Mouse (Mus musculus) heart, embryonic 11.5 days (tissue): ENCODE results near the gene Mroh8. TPM values are rescaled to one million over a fixed set of nuclear protein-coding genes. Genes with fewer than 3 reads are reported as not detected.
"Not testable (repeated sequence)": the region's sequence is repeated elsewhere in the genome, so short reads cannot be mapped to it uniquely, and the experiment has no call there.

Experiments used
- ATAC-seq: fragments of 200-750 bp; cut with Nextera tagmentation; replicated peaks from 2 replicates; pipeline ENCODE4 v1.8.0; 2017; ENCODE audit warnings: moderate library complexity; ENCODE audit not compliant: insufficient number of reproducible peaks, low FRiP score, low TSS enrichment
- H3K27ac ChIP-seq: fragments of 300-500 bp; sonication (generic); 2 replicates; pipeline ENCODE4 v1.5.1; 2014; ENCODE audit warnings: mild to moderate bottlenecking, low read depth, low read length
- H3K27me3 ChIP-seq: fragments of 300-500 bp; sonication (generic); 2 replicates; pipeline ENCODE4 v1.6.1; 2014; ENCODE audit warnings: mild to moderate bottlenecking, low read length, mixed read lengths; ENCODE audit not compliant: control insufficient read depth, insufficient read depth
- H3K36me3 ChIP-seq: fragments of 300-500 bp; sonication (generic); 2 replicates; pipeline ENCODE4 v1.6.1; 2014; ENCODE audit warnings: mild to moderate bottlenecking, low read length, moderate library complexity, mixed read lengths; ENCODE audit not compliant: control insufficient read depth, insufficient read depth
- H3K4me1 ChIP-seq: fragments of 300-500 bp; sonication (generic); 2 replicates; pipeline ENCODE4 v1.6.1; 2014; ENCODE audit warnings: low read length; ENCODE audit not compliant: control insufficient read depth, insufficient read depth
- H3K4me2 ChIP-seq: fragments of 300-500 bp; sonication (generic); 2 replicates; pipeline ENCODE4 v1.6.1; 2014; ENCODE audit warnings: mild to moderate bottlenecking, moderate library complexity
- H3K4me3 ChIP-seq: fragments of 300-500 bp; sonication (generic); 2 replicates; pipeline ENCODE4 v1.5.1; 2014; ENCODE audit warnings: low read depth, low read length
- H3K9ac ChIP-seq: fragments of 300-500 bp; sonication (generic); 2 replicates; pipeline ENCODE4 v1.6.1; 2014; ENCODE audit warnings: mild to moderate bottlenecking, low read depth, low read length, moderate library complexity
- H3K9me3 ChIP-seq: fragments of 300-500 bp; sonication (generic); replicated peaks from 2 replicates; pipeline ENCODE4 v1.6.1; 2016; ENCODE audit warnings: low read length; ENCODE audit not compliant: control insufficient read depth
- WGBS: fragments of 180-500 bp; shearing (Covaris S2); extraction: QIAGEN DNeasy Blood & Tissue Kit; methylation state at CpG from one replicate; pipeline ENCODE4 v1.1.7; 2014; ENCODE audit not compliant: insufficient replicate concordance; 5-methylcytosine and 5-hydroxymethylcytosine counted together
- polyA plus RNA-seq: library from polyadenylated mRNA; unstranded; fragments of >200 nt; fragmentation: Nextera tagmentation; extraction: Ambion mirVana; gene quantifications from 2 replicates; pipeline ENCODE4 v1.2.1, GENCODE M21; 2014

Gene Mroh8
- polyA plus RNA-seq, 1 experiment from 2014 or later = 0.21 TPM

- Histone ChIP-seq H3K4me3 (no peak overlapping the region), H3K27me3 (no peaks in the 10 kb centered on the region), H3K27ac (no peak overlapping the region), H3K4me2 (no peak overlapping the region), H3K36me3 (peaks cover 17% of the 10 kb centered on the region), H3K4me1 (no peaks in the 10 kb centered on the region), H3K9ac (no peak overlapping the region), H3K9me3 (no peaks in the 10 kb centered on the region)
- 82% methylated on average over 6 of the region's 6 CpGs for WGBS
- no peak for ATAC-seq
Measured at GRCm38 (mm10) chr2:157201081-157201830, 78.1 kb downstream of the Mroh8 start.

- not testable (repeated sequence) for H3K4me2 ChIP-seq, H3K27me3 ChIP-seq, H3K4me1 ChIP-seq, H3K4me3 ChIP-seq, H3K9me3 ChIP-seq, ATAC-seq, H3K9ac ChIP-seq, H3K27ac ChIP-seq
- WGBS = 95% methylated on average over 11 of the region's 11 CpGs
- peaks cover 31% of the 10 kb centered on the region for H3K36me3 ChIP-seq
Measured at GRCm38 (mm10) chr2:157198405-157198804, 80.9 kb downstream of the Mroh8 start.

- 92% methylated on average over 4 of the region's 4 CpGs for WGBS
- H3K4me3 ChIP-seq = no peak overlapping the region
- no peaks in the 10 kb centered on the region for H3K27me3 ChIP-seq
- H3K9me3 ChIP-seq = no peaks in the 10 kb centered on the region
- no peak overlapping the region for H3K9ac ChIP-seq
- no peak overlapping the region for H3K4me2 ChIP-seq
- no peak overlapping the region for H3K27ac ChIP-seq
- no peak for ATAC-seq
- H3K4me1 ChIP-seq = no peaks in the 10 kb centered on the region
- H3K36me3 ChIP-seq = peaks cover 51% of the 10 kb centered on the region
Measured at GRCm38 (mm10) chr2:157190651-157191050, 88.7 kb downstream of the Mroh8 start.

GRCm38 (mm10) chr2:157187223-157187622, 92.1 kb downstream of the Mroh8 start:
- Histone ChIP-seq H3K9me3 (no peaks in the 10 kb centered on the region), H3K27ac (no peak overlapping the region), H3K4me3 (no peak overlapping the region), H3K4me2 (no peak overlapping the region), H3K9ac (no peak overlapping the region), H3K4me1 (0 out of 2 replicates have a peak, but pooled peaks cover 3% of the 10 kb centered on the region), H3K27me3 (no peaks in the 10 kb centered on the region), H3K36me3 (peaks cover 31% of the 10 kb centered on the region)
- ATAC-seq = no peak
- 90% methylated on average over 4 of the region's 4 CpGs for WGBS

GRCm38 (mm10) chr2:157186504-157186903, 92.8 kb downstream of the Mroh8 start:
- no peak overlapping the region for H3K9ac ChIP-seq
- H3K27ac ChIP-seq = no peak overlapping the region
- H3K4me1 ChIP-seq = 0 out of 2 replicates have a peak, but pooled peaks cover 3% of the 10 kb centered on the region
- H3K36me3 ChIP-seq = peaks cover 31% of the 10 kb centered on the region
- H3K4me3 ChIP-seq = no peak overlapping the region
- no peaks in the 10 kb centered on the region for H3K27me3 ChIP-seq
- ATAC-seq = no peak
- no peaks in the 10 kb centered on the region for H3K9me3 ChIP-seq
- H3K4me2 ChIP-seq = no peak overlapping the region
- WGBS = 71% methylated on average over 5 of the region's 5 CpGs

GRCm38 (mm10) chr2:157185022-157185660, 94.2 kb downstream of the Mroh8 start:
- Histone ChIP-seq H3K27me3 (no peaks in the 10 kb centered on the region), H3K4me2 (no peak overlapping the region), H3K4me1 (0 out of 2 replicates have a peak, but pooled peaks cover 3% of the 10 kb centered on the region), H3K27ac (no peak overlapping the region; the same call in 1 of the 2 replicates), H3K36me3 (peaks cover 20% of the 10 kb centered on the region), H3K9ac (no peak overlapping the region), H3K9me3 (no peaks in the 10 kb centered on the region), H3K4me3 (no peak overlapping the region)
- 68% methylated on average over 13 of the region's 13 CpGs for WGBS
- ATAC-seq = no peak

GRCm38 (mm10) chr2:157178167-157178566, 101.2 kb downstream of the Mroh8 start:
- 80% methylated on average over 6 of the region's 6 CpGs for WGBS
- Histone ChIP-seq H3K36me3 (peaks cover 12% of the 10 kb centered on the region), H3K27me3 (no peaks in the 10 kb centered on the region), H3K4me3 (no peak overlapping the region), H3K4me1 (no peaks in the 10 kb centered on the region), H3K9me3 (no peaks in the 10 kb centered on the region), H3K9ac (no peak overlapping the region), H3K27ac (no peak overlapping the region), H3K4me2 (no peak overlapping the region)
- ATAC-seq = no peak

- H3K4me1 ChIP-seq = no peaks in the 10 kb centered on the region
Measured at GRCm38 (mm10) chr2:157176248-157176647, 103.1 kb downstream of the Mroh8 start.

More at GRCm38 (mm10) chr2:157176248-157176647, 103.1 kb downstream of the Mroh8 start:
- H3K36me3 ChIP-seq = peaks cover 13% of the 10 kb centered on the region
- H3K9me3 ChIP-seq = no peaks in the 10 kb centered on the region
- no peak overlapping the region for H3K27ac ChIP-seq
- H3K9ac ChIP-seq = no peak overlapping the region
- ATAC-seq = no peak
- H3K4me2 ChIP-seq = no peak overlapping the region
- H3K27me3 ChIP-seq = no peaks in the 10 kb centered on the region
- 87% methylated on average over 3 of the region's 3 CpGs for WGBS
- H3K4me3 ChIP-seq = no peak overlapping the region
